Mouse (Mus musculus): ENCODE measurements around the gene Mmp1b.
"Not testable (repeated sequence)": the region's sequence is repeated elsewhere in the genome, so short reads cannot be mapped to it uniquely, and the experiment has no call there.

Mmp1b gene

DNA sequence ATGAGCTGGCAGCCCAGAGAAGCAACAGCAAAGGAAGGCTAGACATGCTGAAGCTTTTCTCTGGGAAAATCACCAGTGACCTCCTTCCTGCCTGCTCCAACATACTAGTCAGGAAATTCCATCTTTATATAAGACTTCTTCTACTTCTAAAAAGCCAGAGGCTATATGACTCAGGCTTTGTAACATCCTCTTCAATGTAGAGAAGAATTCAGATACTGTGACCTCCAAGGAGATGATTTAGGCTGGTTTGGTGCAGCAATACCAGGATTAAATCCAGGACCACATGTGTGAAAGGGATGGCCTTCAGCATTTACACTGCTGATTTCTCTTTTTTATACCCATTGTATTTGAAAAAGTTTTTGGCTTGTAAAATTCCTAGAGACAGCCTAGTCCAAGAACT lies at the start of gene Mmp1b:
Mmp1b (minus strand) TSS at position 101 of the 400 bp plus-strand sequence.
- DNase-seq, result no peak

DNA sequence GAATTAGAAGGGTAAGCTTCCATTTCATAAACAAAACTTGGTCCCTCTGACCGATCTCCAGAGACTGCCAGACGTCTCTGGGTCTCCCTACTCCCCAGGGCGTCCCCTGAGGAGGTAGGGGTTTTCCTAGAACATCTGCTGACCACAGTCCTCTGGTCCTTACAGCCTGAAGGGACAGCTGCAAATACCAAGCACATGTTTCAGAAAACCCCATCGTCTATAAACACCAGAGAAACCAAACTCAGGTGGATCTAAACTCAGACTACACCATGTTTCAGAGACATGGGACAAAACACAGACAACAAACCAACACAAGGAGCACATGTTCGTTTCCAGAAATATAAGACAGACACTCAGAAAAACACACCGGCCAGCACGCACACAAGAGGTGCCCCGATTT lies 8.7 kb upstream of the Mmp1b start:
- not testable (repeated sequence) for DNase-seq

DNA sequence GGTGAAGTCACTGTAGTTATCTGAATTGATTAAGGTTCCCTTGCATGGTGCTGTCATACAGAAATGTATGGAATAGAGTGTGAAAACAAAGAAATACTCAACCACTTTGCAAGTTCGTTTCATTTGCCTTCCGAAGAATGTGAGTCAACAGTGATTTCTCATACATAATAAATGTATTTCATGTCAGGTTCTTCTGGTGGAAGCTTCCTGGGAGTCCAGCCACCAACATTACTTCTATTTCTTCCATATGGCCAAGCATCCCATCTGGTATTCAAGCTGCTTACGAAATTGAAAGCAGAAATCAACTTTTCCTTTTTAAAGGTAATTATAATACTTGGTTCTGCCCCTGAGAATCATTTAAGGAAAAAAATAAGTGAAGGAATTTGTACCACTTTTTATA lies 33.3 kb downstream of the Mmp1b start:
- no peak for DNase-seq

DNA sequence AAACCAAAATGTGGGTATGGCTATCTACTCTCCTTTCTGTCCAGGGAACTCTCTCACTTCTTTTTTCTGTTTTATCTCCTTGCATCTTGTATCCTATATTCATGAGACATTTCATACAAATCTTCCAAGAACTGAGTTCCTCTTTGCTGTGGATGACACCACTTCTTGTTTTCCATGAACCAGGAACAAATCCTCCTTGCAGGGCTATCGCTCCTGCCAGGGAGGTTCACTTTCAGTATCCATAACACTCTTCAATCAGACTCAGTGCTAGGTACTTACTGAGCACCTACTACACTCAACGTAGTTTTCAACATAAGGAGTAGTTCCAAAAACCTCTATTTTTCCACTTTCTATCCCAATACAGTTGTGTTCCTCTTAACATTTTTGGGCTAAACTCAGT lies 42.3 kb downstream of the Mmp1b start:
- no peak for DNase-seq

- DNase-seq, result no peak
Measured at GRCm38 (mm10) chr9:7344107-7344506, 43.7 kb downstream of the Mmp1b start, which contains the start of gene Mmp12. Gene Mmp12, plus strand, starts transcription at chr9:7344381.

- DNase-seq, result no peak
Measured at GRCm38 (mm10) chr9:7336740-7337483, 50.9 kb downstream of the Mmp1b start.

DNA sequence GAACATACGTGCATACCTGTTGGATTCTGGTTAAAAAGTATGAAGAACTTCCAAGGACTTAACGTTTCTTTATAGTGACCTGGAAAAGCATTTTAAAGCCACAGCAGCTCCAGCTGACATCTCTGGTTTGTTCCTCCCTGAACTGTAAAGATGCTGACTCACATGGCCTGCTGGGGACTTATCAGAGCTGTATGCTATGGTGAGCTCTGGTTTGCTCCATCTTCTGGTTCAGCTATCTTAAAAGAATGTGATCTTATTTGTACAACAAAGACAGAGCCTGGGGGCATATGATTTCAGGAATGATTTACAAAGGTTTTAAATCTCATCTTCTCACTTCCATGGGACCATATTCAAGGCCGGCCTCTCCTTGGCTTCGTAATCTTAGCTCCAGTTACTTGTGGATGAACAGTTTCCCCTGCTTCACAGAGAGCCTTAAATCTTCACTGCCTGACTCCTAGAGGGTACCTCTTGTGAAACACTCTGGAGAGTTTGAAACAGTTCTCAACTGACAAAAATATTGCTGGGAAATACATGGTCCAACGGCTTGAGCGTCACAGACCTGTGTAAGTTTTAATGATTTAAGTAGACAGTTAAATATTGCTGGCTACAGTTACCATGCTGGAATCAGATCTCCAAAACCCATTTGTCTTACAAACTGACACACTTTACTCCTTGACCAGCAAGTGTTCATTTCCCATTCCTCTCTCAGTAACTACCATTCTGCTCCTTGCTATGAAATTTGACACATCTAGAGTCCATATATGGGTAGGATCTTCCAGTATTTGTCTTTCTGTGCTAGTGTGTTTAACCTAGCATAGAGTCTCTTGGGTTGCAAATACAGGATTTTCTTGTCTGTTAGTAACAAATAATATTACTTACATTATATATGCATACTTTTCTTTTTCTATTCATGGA lies 51.8 kb downstream of the Mmp1b start:
- no peak for DNase-seq

DNA sequence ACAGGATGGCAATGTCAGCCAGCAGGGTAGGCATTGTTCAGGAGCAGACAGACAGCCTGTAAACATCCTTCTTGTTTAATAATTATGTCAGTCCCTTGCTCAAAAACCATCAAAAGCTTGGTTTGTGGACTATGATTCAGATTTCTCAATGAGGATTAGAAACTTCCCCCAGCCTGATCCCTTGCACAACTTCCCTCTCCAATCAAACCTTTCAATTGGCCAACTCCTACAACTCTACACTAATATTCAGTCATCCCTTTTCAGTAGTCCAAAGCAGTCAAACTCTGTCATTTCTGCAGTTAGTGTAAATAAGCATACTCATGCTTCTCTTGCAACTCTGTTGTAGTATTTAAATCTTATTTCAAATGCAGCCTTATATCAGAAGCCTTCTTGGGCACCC lies 56.0 kb downstream of the Mmp1b start:
- DNase-seq, result no peak

Data from kidney, adult 11 months (tissue).